Mouse (Mus musculus): ENCODE results near the gene Itgb7.
A peak's percentile ranks its signal among the peaks of the same experiment; 100 is the strongest.

The Itgb7 gene

GRCm38 (mm10) chr15:102193652-102194051 is 38.1 kb downstream of the Itgb7 start:
- DNase-seq (ENCODE audit: low spot score in 2 of 2): no peak

GRCm38 (mm10) chr15:102192820-102193386 is 38.8 kb downstream of the Itgb7 start:
- no peak for DNase-seq (ENCODE audit: low spot score in 2 of 2)

- no peak for DNase-seq (ENCODE audit: low spot score in 2 of 2)
These were observed 39.4 kb downstream of the Itgb7 start for GRCm38 (mm10) chr15:102192271-102192812.

GRCm38 (mm10) chr15:102191699-102192098 is 40.0 kb downstream of the Itgb7 start:
- no peak for DNase-seq (ENCODE audit: low spot score in 2 of 2)

GRCm38 (mm10) chr15:102188883-102189282 is 42.9 kb downstream of the Itgb7 start:
- DNase-seq (ENCODE audit: low spot score in 2 of 2): no peak

GRCm38 (mm10) chr15:102188096-102188495 is 43.6 kb downstream of the Itgb7 start:
- DNase-seq (ENCODE audit: low spot score in 2 of 2): no peak

- no peak for DNase-seq (ENCODE audit: low spot score in 2 of 2)
These were observed 45.5 kb downstream of the Itgb7 start for GRCm38 (mm10) chr15:102186239-102186638.

GRCm38 (mm10) chr15:102183076-102183475 is 48.7 kb downstream of the Itgb7 start:
- DNase-seq (ENCODE audit: low spot score in 2 of 2): no peak

GRCm38 (mm10) chr15:102179924-102180323 is 51.8 kb downstream of the Itgb7 start:
- DNase-seq (ENCODE audit: low spot score in 2 of 2): no peak

- no peak for DNase-seq (ENCODE audit: low spot score in 2 of 2)
These were observed 52.6 kb downstream of the Itgb7 start for GRCm38 (mm10) chr15:102179106-102179505.

GRCm38 (mm10) chr15:102178279-102178678 is 53.5 kb downstream of the Itgb7 start:
- DNase-seq (ENCODE audit: low spot score in 2 of 2): peak; percentile 79 to 81

- DNase-seq (ENCODE audit: low spot score in 2 of 2): no peak
These were observed 54.3 kb downstream of the Itgb7 start for GRCm38 (mm10) chr15:102177417-102177816.

- DNase-seq (ENCODE audit: low spot score in 2 of 2): no peak
These were observed 55.0 kb downstream of the Itgb7 start for GRCm38 (mm10) chr15:102176571-102177316.

GRCm38 (mm10) chr15:102175736-102176319 is 55.9 kb downstream of the Itgb7 start:
- no peak for DNase-seq (ENCODE audit: low spot score in 2 of 2)

- DNase-seq (ENCODE audit: low spot score in 2 of 2): no peak
These were observed 58.2 kb downstream of the Itgb7 start for GRCm38 (mm10) chr15:102173581-102173980.

- DNase-seq (ENCODE audit: low spot score in 2 of 2): no peak
These were observed 62.7 kb downstream of the Itgb7 start for GRCm38 (mm10) chr15:102169064-102169463.

GRCm38 (mm10) chr15:102167620-102168021 is 64.1 kb downstream of the Itgb7 start:
- no peak for DNase-seq (ENCODE audit: low spot score in 2 of 2)

All from natural killer cell, adult 2 months (primary cell).